Mouse (Mus musculus) spleen, adult 2 months (tissue): ENCODE results near the gene Sat2.

Source experiments
- CTCF ChIP-seq: fragments of 200-500 bp; IDR thresholded peaks from 2 replicates; pipeline ENCODE4 v1.5.1; 2011; ENCODE audit warnings: mild to moderate bottlenecking, inconsistent platforms; ENCODE audit not compliant: insufficient read depth, insufficient read length, insufficient replicate concordance; ENCODE audit errors: extremely low read depth
- POLR2A ChIP-seq: fragments of 200-500 bp; IDR thresholded peaks from 2 replicates; pipeline ENCODE4 v1.6.1; 2011; ENCODE audit warnings: low read depth, low read length, inconsistent platforms

GRCm38 (mm10) chr11:69623006-69623405, 1.2 kb downstream of the Sat2 start:
- TF ChIP-seq CTCF = no peak
- no peak for TF ChIP-seq POLR2A
